Mouse (Mus musculus) gastrocnemius, postnatal 14 days (tissue): ENCODE measurements around the gene Cabin1. TPM values are rescaled to one million over a fixed set of nuclear protein-coding genes. Genes with fewer than 3 reads are reported as not detected.

Source experiments
- DNase-seq: peaks from one replicate; pipeline ENCODE4 v3.0.0; 2021; ENCODE audit warnings: mixed read lengths
- intact Hi-C: fragments of 180-260 bp; cut with DNase I; formaldehyde crosslinking; loops from one replicate; pipeline ENCODE4 v1.15.1; 2025; ENCODE audit warnings: low total_unique reads
- long read RNA-seq, 2 experiments: library from polyadenylated mRNA; stranded (forward); transcript quantifications; one replicate each; pipeline ENCODE4 v2.0.0; 2021
- total RNA-seq, 2 experiments: library from RNA; stranded (reverse); gene quantifications; 2 replicates each; pipeline ENCODE4 v1.2.3; 2021

Gene Cabin1
- total RNA-seq: 10 to 100 TPM in 1 of 2 experiments, 1 to 10 TPM in 1; 9.6 to 10.9 TPM
- long read RNA-seq, experiment 1, partial matches to known transcripts: 6 of 11 reads
- long read RNA-seq, experiment 1, other reads (novel, unspliced or antisense): 5 of 11 reads
- long read RNA-seq, experiment 2, full-length matches to known transcripts: 1 of 14 reads
- long read RNA-seq, experiment 2, partial matches to known transcripts: 6 of 14 reads
- long read RNA-seq, experiment 2, other reads (novel, unspliced or antisense): 7 of 14 reads

DNA sequence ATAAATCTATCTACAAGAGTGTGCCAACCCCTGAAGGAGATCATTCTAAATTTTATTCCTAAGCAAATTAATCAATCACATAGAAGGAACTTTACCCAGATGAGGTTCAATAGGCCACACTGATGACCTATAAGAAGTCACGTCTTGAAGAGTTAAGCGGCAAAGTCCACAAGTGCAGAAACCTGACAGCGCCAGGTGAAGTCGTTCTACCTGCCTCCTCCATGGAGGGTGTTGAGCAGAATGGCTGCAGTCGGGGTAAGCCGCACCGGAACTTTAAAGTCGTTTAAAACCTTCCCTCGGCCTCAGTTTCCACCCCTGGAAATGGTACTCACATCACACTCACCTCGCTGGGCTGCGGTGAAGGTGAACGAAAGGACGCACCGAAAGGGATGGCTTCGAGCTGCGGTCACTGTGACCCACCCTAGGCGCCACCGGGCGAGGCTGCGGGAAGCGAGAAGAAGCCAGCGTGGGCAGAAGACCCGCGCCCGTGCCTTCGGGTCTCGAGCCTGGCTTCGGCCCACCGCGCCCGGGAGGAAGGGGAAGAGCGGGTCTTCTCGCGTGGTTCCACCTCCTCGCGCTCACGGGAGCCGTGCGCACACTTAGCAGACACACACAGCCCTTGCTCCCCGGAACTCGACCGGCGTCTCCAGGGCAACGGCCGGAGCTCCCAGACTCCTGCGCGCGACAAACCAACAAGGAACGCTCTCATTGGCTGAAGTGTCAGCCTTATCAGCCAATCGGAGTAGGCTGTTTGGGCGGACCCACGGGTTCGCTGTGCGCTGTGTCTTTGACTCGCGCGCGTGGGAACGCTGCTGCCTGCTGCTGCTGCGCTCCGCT is at the start of gene Cabin1:
Gene Cabin1, minus strand, starts transcription at position 660 of the 837 bp plus-strand sequence.
- intact Hi-C loops: no loop called here
- DNase-seq: peak; percentile 96

GRCm38 (mm10) chr10:75804217-75804616 is 40.1 kb upstream of the Cabin1 start:
- no peak for DNase-seq
- intact Hi-C loops: no loop called here

DNA sequence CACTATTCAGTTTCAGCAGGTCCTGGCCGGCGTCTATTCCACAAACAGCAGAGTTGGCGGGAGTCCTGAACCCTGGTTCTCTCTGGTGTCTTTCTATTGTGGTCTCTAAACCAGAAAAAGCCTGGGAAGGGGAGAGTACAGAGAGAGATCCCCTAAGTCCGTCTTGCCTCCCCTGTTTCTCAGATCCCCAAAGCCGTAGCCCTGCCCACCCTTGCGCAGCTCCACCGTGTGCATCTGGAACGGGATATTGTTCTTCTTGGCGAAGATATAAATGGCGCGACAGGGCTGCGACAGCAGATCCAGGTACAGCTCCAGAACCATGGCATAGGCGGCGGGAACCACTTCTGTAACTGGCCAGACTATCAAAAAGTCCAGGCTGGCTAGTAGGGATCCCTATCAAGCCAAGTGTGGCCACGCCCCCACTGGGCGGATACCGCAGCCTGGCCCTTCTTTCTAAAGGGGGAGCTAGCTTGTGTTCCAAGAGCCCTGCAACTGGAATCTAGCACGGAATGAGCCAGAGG is 34.1 kb upstream of the Cabin1 start, which contains the start of gene Gstt1:
Gene Gstt1, minus strand, starts transcription at position 409 of the 521 bp plus-strand sequence.
- DNase-seq: peak; percentile 80
- intact Hi-C loops: no loop called here

- intact Hi-C loops: no loop called here
- DNase-seq: peak; percentile 73
These were observed 33.6 kb upstream of the Cabin1 start for GRCm38 (mm10) chr10:75797619-75798175.

DNA sequence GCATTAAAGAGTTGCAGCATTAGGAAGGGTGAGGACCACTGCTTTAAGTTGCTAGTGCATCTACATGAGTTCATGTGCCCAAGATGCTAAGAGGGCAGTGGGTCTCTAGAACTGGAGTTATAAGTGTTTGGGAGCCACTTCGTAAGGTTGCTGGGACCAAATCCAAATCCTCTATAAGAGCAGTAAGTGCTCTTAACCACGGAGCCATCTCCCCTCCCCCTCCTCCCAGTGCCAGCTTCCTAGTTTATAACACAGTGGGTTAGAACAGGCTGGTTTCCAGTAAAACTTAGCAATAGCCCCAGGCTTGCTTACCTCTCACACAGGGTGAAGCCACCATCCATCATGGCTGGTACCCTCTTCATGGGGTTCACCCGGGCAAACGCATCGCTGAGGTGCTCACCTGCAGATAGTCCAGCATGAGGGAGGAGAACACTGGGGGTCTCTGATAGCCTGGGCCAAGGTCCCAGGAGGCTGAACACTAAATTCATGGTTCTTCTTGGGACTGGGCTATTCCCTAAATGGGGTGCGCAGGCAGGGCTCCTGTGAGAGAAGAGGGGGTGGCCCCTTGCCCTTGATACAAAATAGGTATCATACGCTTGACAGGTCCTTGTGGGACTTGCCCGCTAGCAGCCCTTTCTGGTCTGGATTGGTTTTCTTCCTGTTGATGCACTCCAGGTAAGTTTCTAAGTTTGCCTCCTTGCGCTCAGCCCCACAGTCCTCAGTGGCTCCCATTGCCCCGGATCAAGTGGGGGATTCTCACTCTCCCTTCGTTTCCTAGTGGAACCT is 32.8 kb upstream of the Cabin1 start:
- intact Hi-C loops: no loop called here
- no peak for DNase-seq

DNA sequence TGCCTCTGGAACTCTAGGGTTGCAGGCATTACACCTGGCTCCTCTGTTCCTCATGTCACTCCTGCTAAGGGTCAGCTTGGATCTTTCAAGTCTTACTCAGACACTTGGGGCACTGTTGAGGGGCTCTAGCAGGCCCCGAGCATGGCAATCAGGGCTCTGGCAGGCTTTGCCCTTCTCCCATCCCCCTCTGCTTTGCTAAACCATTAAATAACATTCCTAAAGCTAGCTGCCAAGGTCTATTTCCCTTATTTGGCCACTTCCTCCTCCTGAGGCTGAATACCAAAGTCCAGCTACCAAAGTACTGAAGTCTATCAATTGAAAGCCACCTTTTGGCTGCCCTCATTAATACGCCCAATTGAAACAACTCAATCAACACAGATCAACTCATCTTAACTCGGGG is 30.7 kb upstream of the Cabin1 start:
- intact Hi-C loops: no loop called here
- no peak for DNase-seq

- intact Hi-C loops: no loop called here
- no peak for DNase-seq
These were observed 26.6 kb upstream of the Cabin1 start for GRCm38 (mm10) chr10:75790773-75791172.

- intact Hi-C loops: no loop called here
These were observed 25.7 kb upstream of the Cabin1 start for GRCm38 (mm10) chr10:75789841-75790240.

DNA sequence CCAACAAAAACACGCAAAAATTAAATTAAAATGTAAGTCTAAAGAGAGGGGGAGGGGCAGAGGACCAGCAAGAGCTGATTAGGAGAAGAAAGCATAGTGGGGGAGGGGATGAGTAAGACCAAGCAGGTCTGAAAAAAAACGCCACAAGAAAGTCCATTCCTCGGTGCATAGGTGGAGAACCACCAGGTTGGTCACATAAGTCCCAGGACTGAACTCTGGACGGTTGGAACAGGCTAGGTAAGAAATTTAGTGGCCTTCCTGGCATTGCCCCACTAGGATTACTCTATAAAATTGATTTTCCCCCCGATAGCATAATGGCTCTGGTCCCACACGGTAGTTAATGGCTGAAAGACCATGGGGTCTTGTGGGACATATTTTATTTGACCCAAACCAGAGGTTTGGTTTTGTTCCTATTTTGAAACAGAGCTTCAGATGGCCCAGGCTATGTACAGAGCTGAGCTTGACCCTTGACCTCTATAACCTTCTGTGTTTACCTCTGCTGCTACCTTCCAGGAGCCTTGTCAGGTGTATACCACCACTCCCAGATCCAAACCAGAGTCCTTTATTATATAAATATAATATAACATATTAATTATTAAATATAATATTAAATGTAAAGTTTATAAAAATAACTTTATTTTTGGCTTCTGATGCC is 25.1 kb upstream of the Cabin1 start:
- no peak for DNase-seq
- intact Hi-C loops: no loop called here

More at GRCm38 (mm10) chr10:75789841-75790240, 25.7 kb upstream of the Cabin1 start:
- no peak for DNase-seq

DNA sequence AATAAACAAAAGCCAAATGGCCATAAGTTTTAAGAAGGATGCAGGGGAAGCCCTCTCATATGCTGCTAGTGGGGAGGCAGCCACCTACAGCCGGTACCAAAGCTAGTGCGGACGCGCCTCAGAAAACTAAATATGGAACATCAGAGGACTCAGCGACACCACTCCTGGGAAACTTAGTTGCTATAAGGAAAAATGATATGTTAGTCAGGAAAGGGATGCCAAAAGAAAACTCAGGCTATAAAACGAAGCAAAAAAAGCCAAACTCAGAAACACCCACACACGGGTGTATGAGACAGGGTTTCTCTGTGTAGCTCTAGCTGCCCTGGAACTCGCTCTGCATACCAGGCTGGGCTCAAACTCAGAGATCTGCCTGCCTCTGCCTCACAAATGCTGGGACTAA is 24.1 kb upstream of the Cabin1 start:
- intact Hi-C loops: no loop called here

GRCm38 (mm10) chr10:75785442-75785841 is 21.3 kb upstream of the Cabin1 start:
- DNase-seq: no peak
- intact Hi-C loops: no loop called here

More for the DNA sequence above, 24.1 kb upstream of the Cabin1 start:
- DNase-seq: no peak

DNA sequence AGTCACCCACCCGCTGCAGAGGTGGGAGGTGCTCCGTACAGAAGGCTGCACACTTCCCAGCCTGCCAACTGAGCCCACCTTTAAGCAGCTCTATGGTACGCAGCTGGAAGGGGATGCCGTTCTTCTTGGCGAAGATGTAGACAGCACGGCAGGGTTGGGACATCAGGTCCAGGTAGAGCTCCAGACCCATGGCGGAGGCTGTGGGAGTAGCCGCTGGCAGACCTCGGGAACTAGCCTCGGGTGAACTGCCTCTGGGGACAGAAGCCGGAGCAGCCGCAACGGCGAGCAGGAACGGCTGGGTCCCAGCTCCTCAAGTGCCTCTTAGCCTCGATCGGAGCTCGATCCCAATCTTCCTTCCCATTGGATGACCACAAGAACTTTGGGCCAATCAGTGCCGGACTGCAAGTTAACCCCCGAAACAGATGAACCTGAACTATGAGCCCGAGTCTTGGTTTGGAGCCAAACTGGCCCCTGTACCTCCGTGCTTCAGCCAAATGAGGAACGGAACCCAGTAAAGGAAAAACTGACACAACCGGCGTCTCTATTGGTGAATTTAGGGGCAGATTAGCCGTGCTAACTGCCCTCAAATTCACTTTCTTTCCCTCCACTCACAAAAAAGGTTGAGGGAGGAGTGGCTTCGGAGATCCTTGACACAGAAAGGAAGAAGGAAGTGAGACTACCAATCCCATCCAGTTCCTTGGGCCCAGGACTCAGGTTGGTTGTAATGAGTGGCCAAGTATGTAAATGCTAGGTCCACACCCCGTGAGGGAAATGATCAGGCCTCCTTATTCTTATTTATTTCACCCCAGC is 16.8 kb upstream of the Cabin1 start, which contains the start of the genes Gm20441 and Gstt3:
Gene Gm20441, minus strand, starts transcription at position 186 of the 810 bp plus-strand sequence.
Gene Gstt3, minus strand, starts transcription at position 646 of the 810 bp plus-strand sequence.
- intact Hi-C loops: no loop called here
- DNase-seq: peak; percentile 70

DNA sequence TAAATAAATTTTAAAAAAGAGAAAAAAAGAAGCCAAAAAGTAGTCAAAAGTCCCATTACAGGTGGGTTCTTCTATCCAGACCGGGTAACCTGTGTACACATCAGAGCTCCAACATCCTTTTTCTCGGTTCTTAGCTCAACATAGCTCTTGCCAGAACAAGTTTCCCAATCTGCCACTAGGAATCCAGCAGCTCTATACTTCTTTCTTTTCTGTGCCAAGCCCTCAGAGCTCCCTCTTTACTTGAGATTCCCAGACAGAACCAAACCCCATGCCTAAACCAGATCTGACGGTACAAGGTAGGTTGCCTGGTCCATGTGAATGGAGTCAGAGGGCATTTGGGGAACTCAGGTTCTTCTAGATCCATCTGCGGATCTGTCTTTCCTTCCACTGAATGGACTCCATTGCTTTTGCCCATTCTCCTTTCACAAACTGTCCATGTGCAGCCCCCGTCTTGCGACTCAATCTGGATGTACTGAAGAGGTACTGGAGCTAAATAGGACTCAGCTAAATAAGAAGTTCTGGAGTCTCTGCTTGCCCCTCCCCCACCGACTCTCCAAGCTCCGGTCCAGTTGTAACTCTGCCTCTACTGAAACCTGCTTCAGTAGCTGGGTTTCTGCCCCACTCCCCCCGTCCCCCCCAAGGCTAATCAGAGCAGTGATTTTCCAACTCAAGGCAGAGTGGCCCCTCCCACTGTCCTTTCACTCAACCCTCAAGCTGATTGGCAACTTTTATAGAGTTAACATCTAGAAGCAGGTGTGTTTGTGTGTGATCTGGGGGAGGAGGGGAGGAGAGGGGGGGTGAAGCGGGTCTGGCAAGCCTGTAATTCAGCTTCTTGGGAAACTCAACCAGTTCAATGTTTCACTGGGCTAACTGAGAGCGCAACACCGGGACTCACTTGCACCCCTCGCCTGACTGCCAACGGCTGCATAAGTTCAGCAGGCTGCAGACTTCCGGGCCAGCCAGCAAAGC is 15.3 kb upstream of the Cabin1 start:
- no peak for DNase-seq
- intact Hi-C loops: no loop called here

DNA sequence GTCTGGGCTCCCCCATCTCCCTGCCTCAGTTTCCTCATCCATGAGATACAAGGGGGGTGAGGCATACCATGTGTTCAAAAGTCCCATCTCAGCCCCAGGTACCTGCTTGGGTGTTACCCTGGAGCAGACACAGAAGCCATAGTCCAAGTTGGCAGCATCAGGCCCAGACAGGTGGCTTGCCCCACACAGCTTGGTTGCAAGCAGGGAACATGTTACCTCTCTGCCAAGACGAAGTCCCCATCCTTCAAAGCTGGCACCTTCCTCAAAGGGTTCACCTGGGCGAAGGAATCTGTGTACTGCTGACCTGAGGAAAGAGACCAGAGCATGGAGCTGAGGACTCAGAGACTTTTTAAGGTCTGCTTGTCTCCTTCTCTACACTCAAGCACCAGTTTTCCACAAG is 13.7 kb upstream of the Cabin1 start:
- intact Hi-C loops: no loop called here

GRCm38 (mm10) chr10:75776562-75776961 is 12.4 kb upstream of the Cabin1 start:
- DNase-seq: no peak
- intact Hi-C loops: no loop called here

More for the DNA sequence above, 13.7 kb upstream of the Cabin1 start:
- DNase-seq: no peak

- intact Hi-C loops: no loop called here
These were observed 10.4 kb upstream of the Cabin1 start for GRCm38 (mm10) chr10:75774587-75774986.

GRCm38 (mm10) chr10:75774102-75774501 is 10.0 kb upstream of the Cabin1 start:
- no peak for DNase-seq
- intact Hi-C loops: no loop called here

More at GRCm38 (mm10) chr10:75774587-75774986, 10.4 kb upstream of the Cabin1 start:
- DNase-seq: no peak
